Mouse (Mus musculus) cerebellum, postnatal 36 days (tissue): Measurements from ENCODE around the gene Kl.

Source experiments
- DNase-seq, 2 experiments: peaks; one replicate each; pipeline ENCODE4 v3.0.0; 2021 to 2022; ENCODE audit warnings: mixed read lengths in 2 of 2

Gene Kl

DNA sequence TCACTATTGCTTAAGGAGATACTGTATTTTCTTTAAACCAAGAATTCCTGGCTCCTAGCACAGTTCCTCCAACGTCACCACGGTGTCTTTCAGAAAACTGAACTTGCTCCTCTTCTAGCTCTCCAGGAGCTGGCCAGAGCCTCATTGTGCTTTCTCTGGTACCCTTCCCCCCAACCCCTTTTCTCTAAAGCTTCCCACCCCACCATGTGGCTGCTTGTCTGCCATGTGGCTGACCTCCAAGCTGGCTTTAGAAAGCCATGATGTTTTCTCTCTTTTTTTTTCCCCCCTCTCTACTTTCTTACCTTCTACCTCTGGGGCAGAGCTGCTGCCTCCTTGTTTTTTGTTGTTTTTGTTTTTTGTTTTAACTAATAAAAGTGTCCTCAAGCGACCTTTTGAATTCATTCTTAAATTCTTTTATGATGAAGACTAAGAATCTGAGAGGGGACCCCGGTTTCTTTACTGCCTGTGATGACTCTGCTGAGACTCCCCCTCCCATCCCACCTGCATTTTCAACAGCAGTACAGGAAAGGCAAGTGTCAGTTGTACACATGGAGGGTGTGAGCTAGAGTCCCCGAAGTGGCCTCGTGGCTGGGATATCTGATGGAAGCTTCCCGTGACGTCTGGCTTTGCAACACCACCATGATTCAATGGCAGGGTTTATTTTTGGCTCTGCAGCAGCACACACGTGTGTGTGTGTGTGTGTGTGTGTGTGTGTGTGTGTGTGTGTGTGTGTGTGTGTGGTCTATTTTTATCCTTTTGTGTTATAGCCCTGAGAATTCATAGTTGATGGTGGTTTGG is 82.5 kb downstream of the Kl start:
- DNase-seq = no peak

DNA sequence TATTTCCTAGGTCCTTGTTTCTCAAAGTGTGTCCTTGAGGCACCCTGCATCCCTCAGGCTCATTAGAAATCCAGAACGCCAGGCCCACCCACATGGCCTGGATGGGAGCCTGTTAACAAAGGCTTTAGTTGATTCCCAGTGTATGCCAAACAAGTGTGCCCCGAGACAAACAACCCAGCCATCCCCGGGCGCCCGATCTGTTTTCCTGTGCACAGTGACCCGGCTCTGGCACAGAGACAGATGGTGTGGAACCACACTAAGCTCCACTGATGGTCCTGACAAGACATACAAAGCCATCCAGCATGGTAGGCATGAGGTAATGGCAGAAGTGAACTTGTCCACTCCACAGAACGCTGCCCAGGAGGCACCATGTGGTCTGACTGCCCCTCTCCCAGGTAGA is 85.5 kb downstream of the Kl start:
- peak; percentile 18 to 28 for DNase-seq

DNA sequence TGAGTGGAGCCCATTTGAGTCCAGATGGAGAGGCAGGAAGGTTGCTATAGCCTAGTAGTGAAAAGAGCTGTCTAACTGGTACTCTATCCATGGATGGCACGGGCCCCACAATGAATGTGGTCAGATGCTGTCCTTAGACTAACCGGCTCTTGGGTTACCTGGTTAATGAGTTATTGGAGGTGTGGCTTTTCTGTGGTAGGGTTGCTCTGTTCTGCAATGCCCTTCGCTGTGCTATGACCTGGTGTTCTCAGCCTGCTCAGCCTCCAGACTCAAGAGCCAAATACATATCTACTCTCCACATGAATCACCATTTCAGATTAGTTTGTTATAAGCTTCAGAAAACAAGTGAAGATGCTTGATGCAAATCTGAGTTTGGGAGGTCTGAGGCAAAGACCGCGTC is 90.5 kb downstream of the Kl start:
- no peak for DNase-seq
